Comparison of ENCODE assay signal across 8 mouse cellular contexts in the genomic region with DNA sequence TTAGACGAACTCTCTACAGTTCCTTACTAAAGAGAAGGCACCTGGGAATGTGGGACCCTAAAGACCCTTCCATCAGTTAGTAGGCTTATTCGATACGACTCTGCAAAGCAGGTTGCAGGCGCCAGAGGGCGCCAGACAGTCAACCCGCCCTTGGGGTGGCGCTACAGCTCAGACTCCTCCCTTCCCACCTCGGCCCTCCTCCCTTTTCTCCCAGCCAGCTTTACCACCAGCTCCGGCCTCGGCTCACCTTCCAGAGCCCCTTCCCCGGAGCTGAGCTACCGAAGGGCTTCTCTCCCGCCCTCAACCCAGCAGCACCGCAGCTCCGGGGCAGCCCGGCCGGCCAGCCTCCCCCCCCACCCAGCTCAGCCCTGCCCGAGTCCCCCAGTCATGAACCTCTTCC. TPM values are rescaled to one million over a fixed set of nuclear protein-coding genes. Genes with fewer than 3 reads are reported as not detected.
A peak's percentile ranks its signal among the peaks of the same experiment; 100 is the strongest.
DNase-seq lines count a peak whose midpoint lies in the region; ATAC-seq and TF ChIP-seq lines count a peak whose summit lies in the region.

Kdelr1 (plus strand) TSS at position 149 of the 400 bp plus-strand sequence.

- peak within 1 kb of the TSS; percentile 95 for H3K27ac ChIP-seq in gastrocnemius, adult 2 months
- peak within 1 kb of the TSS; percentile 87 for H3K27ac ChIP-seq in hindbrain, postnatal 0 days
- peak within 1 kb of the TSS; percentile 94 for H3K27ac ChIP-seq in left cerebral cortex, adult 2 months

- TF ChIP-seq CTCF in gastrocnemius, adult 2 months (IDR thresholded peaks at IDR 0.05): no peak; the same call in 1 of the 2 replicates
- TF ChIP-seq CTCF in hindbrain, postnatal 0 days (IDR thresholded peaks at IDR 0.05; ENCODE audit: low read depth): peak; percentile 95
- TF ChIP-seq CTCF in left cerebral cortex, adult 2 months (IDR thresholded peaks at IDR 0.05): peak; percentile 97

- under 1% methylated on average over 18 of the region's 18 CpGs for WGBS in hindbrain, postnatal 0 days

- intact Hi-C loops in gastrocnemius, adult 2 months (cut with DNase I): loop anchor here (1.0 to 2.0 kb wide), 3 partner anchors 24 to 137 kb away; partner anchors contain the start of genes Syngr4 and Tmem143
- intact Hi-C loops in left cerebral cortex, adult 2 months (cut with DNase I): loop anchor here (1.0 to 2.0 kb wide), 3 partner anchors 63 to 136 kb away; no protein-coding TSS in a partner anchor

- H3K36me3 ChIP-seq in hindbrain, postnatal 0 days (ENCODE audit: insufficient read depth, low read length): peaks cover 15% of the 10 kb centered on the region

- H3K4me3 ChIP-seq in gastrocnemius, adult 2 months: peak within 1 kb of the TSS; percentile 97
- H3K4me3 ChIP-seq in hindbrain, postnatal 0 days (ENCODE audit: low read length): peak within 1 kb of the TSS; percentile 84
- peak within 1 kb of the TSS; percentile 69 for H3K4me3 ChIP-seq in left cerebral cortex, adult 2 months

- ATAC-seq in hindbrain, postnatal 0 days: peak; percentile 58
- ATAC-seq in megakaryocyte, adult 5-6 weeks (ENCODE audit: poor library complexity, severe bottlenecking): peak; percentile 92

- DNase-seq in WW6 (ENCODE audit: low read depth, low spot score): peak; percentile 69
- peak; percentile 91 to 95 for DNase-seq in cerebellum, postnatal 4 days (ENCODE audit: low spot score in 2 of 2)
- DNase-seq in gastrocnemius, adult 2 months: peak; percentile 92
- DNase-seq in hindbrain, postnatal 0 days (ENCODE audit: low spot score): peak; percentile 96
- DNase-seq in left cerebral cortex, adult 2 months (ENCODE audit: extremely low spot score in 1 of 2, low spot score in 2 of 2): peak; percentile 87 to 93
- DNase-seq in right cerebral cortex, adult 2 months (ENCODE audit: low spot score in 2 of 2): peak; percentile 92 to 93
- peak; percentile 90 for DNase-seq in urinary bladder, postnatal 14 days (ENCODE audit: low spot score)

- peak within 1 kb of the TSS; percentile 86 for H3K9ac ChIP-seq in hindbrain, postnatal 0 days (replicated peaks; ENCODE audit: low read length)

- peak within 1 kb of the TSS; percentile 82 for H3K4me2 ChIP-seq in hindbrain, postnatal 0 days (ENCODE audit: low read depth, low read length)

- no peaks in the 10 kb centered on the region for H3K27me3 ChIP-seq in hindbrain, postnatal 0 days (ENCODE audit: insufficient read depth, low read length)

- no peaks in the 10 kb centered on the region for H3K9me3 ChIP-seq in hindbrain, postnatal 0 days (ENCODE audit: low read length)

- peaks cover 23% of the 10 kb centered on the region for H3K4me1 ChIP-seq in hindbrain, postnatal 0 days (ENCODE audit: insufficient read depth, low read length)

RNA-seq across cellular contexts. Expression of gene Kdelr1, which starts in this region (rescaled TPM):
- total RNA-seq in gastrocnemius, adult 2 months (2021): 10 to 100 TPM; 63.2 to 65.6 TPM
- total RNA-seq in hindbrain, postnatal 0 days (2014; rRNA removed): 161 and 196 TPM in 2 replicates
- polyA plus RNA-seq in hindbrain, postnatal 0 days (2015; fragmentation: Nextera tagmentation; extraction: Ambion mirVana): 45.9 and 50.2 TPM in 2 replicates
- total RNA-seq in left cerebral cortex, adult 2 months (2021): 10 to 100 TPM; 67.4 to 75.4 TPM
- total RNA-seq in megakaryocyte, adult 5-6 weeks (2015): 144 and 148 TPM in 2 replicates
- 70.0 and 72.5 TPM in 2 replicates for total RNA-seq in megakaryocyte, adult 5-6 weeks (2017)

Comparison
In these comparisons a context has a peak if more than half of its experiments do, and no peak if none do; other contexts are left out.
1. Peak in every context shown above with its lines: DNase-seq, ATAC-seq, H3K4me3 ChIP-seq and H3K27ac ChIP-seq.